Mouse (Mus musculus): Measurements from ENCODE around the gene Jak3.
"Not testable (repeated sequence)": the region's sequence is repeated elsewhere in the genome, so short reads cannot be mapped to it uniquely, and the experiment has no call there.

The Jak3 gene

GRCm38 (mm10) chr8:71723047-71723551 lies 47.0 kb downstream of the Jak3 start:
- no peak for DNase-seq (ENCODE audit: low spot score)

- DNase-seq (ENCODE audit: low spot score) = no peak
Measured at GRCm38 (mm10) chr8:71724389-71724788, 48.3 kb downstream of the Jak3 start.

GRCm38 (mm10) chr8:71725122-71725924 lies 49.2 kb downstream of the Jak3 start, which contains the start of gene Fcho1:
Gene Fcho1 (minus strand): TSS chr8:71725716.
- DNase-seq (ENCODE audit: low spot score) = peak; percentile 67

GRCm38 (mm10) chr8:71728240-71728785 lies 52.2 kb downstream of the Jak3 start:
- DNase-seq (ENCODE audit: low spot score) = no peak

GRCm38 (mm10) chr8:71728826-71729620 lies 52.9 kb downstream of the Jak3 start:
- no peak for DNase-seq (ENCODE audit: low spot score)

GRCm38 (mm10) chr8:71731652-71732230 lies 55.6 kb downstream of the Jak3 start:
- DNase-seq (ENCODE audit: low spot score) = no peak

DNA sequence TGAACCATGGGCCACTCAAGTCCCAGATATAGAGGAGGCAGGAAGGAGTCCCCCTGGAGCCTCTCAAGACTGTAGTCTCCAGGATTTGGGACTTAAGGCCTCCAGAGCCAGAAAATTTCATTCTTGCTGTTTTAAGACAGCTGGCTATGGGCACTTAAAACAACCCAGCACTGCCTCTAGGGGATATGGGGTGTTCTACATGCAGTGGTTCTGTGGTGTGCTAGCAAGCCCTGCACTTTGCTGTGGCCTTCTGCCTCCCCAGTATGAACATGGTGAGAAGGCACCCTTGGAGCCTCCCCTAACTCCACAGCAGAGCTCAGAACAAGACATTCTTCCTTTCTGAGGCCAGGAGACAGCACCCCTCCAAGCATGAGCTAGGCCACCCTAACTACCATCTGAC lies 62.2 kb downstream of the Jak3 start:
- DNase-seq (ENCODE audit: low spot score) = not testable (repeated sequence)

Measured in layer of hippocampus, adult 9-10 months (tissue).